Mouse (Mus musculus) spleen, adult 2 months (tissue): ENCODE measurements around the gene Pigu.

Experiments used
- CTCF ChIP-seq: fragments of 200-500 bp; IDR thresholded peaks from 2 replicates; pipeline ENCODE4 v1.5.1; 2011; ENCODE audit warnings: mild to moderate bottlenecking, inconsistent platforms; ENCODE audit not compliant: insufficient read depth, insufficient read length, insufficient replicate concordance; ENCODE audit errors: extremely low read depth
- POLR2A ChIP-seq: fragments of 200-500 bp; IDR thresholded peaks from 2 replicates; pipeline ENCODE4 v1.6.1; 2011; ENCODE audit warnings: low read depth, low read length, inconsistent platforms

DNA sequence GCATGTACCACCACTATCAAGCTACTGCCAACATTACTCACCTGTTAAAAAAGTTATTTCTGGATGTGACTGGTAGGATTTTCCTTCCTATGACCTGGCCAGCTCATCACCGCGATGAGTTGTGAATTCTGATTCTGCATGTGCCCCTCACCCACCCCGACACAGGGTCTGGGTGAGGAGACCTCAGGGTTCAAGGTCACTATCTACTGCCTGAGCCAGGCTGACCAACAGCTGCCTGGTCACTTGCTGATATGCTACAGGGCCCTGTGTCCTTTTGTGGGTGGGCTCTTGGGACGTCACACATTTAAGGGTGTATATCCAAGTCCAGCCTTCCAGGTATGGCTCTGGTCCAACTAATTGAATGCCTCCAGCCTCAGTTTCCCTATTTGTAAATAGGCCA, 78.1 kb downstream of the Pigu start:
- no peak for TF ChIP-seq CTCF
- no peak for TF ChIP-seq POLR2A
